Mouse (Mus musculus): ENCODE results near the gene Cyyr1.
"Not testable (repeated sequence)": the region's sequence is repeated elsewhere in the genome, so short reads cannot be mapped to it uniquely, and the experiment has no call there.

Cyyr1 gene

DNA sequence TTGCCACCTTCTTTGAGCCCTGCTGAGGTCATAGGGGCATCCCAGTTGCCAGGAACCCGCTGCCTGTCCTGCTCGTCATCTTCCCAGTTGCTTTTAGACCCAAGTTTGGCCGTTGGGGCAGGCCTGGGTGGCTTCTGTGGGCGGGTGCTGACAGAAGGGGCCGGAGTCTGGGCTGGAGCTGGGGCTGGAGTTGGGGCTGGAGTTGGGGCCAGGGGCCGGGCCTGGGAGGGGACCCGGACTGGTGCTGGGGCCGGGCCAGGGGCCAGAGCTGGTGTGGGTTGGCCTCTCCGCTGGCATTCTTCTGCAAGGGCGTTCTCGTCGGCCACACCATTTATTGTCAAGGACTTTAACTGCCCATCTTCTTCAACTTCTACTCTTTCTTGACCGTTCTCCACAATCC, at the start of gene Cyyr1:
TSS of gene Cyyr1 (minus strand) at position 101 of the 400 bp plus-strand sequence.
- not testable (repeated sequence) for DNase-seq (ENCODE audit: low read depth, low spot score)

GRCm38 (mm10) chr16:85588844-85589243, 35.6 kb upstream of the Cyyr1 start:
- no peak for DNase-seq (ENCODE audit: low read depth, low spot score)

- DNase-seq (ENCODE audit: low read depth, low spot score): no peak
Measured at GRCm38 (mm10) chr16:85587573-85588226, 34.5 kb upstream of the Cyyr1 start.

GRCm38 (mm10) chr16:85566474-85566873, 13.3 kb upstream of the Cyyr1 start:
- no peak for DNase-seq (ENCODE audit: low read depth, low spot score)

- no peak for DNase-seq (ENCODE audit: low read depth, low spot score)
Measured at GRCm38 (mm10) chr16:85553838-85554237, 641 bp upstream of the Cyyr1 start.

- DNase-seq (ENCODE audit: low read depth, low spot score): not testable (repeated sequence)
Measured at GRCm38 (mm10) chr16:85551976-85552375, 1.2 kb downstream of the Cyyr1 start.

DNA sequence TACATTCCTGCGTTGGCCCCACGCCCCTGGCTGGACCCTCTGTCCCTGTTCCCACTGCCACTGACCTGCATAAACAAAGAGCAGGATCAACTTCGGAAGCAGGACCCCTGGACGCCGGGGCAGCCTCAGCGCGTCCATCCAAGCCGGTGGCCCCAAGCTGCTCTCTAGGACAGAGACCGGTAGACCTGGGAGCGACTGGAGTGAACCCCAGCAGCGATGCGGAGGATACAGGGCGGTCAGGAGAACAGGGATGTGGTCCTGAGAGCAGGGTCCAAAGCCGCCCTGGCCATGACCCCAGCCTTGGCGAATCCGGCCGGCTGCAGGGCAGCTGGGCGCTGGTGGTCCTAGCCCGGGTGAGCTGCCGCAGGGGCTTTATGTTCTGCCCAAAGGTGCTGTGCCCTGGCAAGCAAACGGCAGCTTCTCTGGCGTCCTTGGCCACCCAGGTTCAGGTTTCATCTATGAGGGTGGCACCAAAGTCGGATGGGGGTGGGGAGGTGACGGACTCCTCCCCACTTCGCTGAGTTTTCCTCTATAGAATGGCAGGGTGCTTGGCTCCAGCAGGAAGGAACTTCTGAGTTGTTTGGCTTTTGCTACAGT, 3.1 kb downstream of the Cyyr1 start:
- no peak for DNase-seq (ENCODE audit: low read depth, low spot score)

GRCm38 (mm10) chr16:85546519-85546918, 6.7 kb downstream of the Cyyr1 start:
- no peak for DNase-seq (ENCODE audit: low read depth, low spot score)

DNA sequence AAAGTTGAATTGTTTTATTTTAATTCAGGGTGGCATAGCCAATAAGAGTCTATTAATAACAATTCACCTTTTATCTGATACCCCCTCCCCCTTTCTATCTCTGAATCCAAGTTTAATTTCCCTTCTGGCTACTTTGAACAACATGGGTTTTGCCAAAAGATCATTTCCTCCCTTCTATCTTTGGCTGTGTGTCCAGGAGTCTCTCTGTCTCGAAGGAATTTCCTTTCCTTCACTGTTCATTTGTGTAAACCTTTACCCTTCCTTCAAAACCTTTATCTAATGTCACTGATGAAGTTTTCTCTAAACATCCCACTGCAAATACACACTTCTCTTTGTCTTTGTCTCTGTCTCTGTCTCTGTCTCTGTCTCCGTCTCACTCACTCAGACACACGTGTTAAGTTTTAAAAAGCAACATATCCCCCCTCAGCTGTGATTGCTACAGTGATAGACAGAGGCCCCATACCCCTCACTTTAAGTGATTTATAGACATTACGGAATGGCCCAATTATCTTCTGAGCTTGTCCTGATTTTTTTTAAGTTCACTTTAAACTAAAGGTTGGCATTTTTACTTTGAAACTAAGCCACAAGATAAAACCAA, 11.4 kb downstream of the Cyyr1 start:
- no peak for DNase-seq (ENCODE audit: low read depth, low spot score)

GRCm38 (mm10) chr16:85541023-85541422, 12.2 kb downstream of the Cyyr1 start:
- no peak for DNase-seq (ENCODE audit: low read depth, low spot score)

DNA sequence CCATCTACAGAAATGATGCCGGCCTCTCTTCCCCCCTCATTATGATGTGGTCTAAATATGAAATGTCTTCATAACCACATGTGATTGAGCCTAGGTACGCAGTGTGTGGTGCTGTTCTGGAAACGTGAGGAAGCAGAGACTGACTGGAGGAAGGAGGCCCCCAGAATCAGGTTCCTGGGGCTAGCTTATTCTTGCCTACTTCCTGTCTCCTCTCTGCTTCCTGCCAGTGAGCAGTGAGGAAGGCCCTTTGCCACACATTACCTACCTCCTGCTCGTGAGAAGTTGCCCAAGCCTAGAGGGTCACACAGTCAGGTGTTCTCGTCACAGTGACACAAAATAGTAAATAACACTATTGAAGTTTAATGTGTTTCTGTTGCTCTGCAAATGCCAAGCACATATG, 14.8 kb downstream of the Cyyr1 start:
- DNase-seq (ENCODE audit: low read depth, low spot score): no peak

- no peak for DNase-seq (ENCODE audit: low read depth, low spot score)
Measured at GRCm38 (mm10) chr16:85536075-85536474, 17.1 kb downstream of the Cyyr1 start.

- DNase-seq (ENCODE audit: low read depth, low spot score): no peak
Measured at GRCm38 (mm10) chr16:85527743-85528620, 25.2 kb downstream of the Cyyr1 start.

DNA sequence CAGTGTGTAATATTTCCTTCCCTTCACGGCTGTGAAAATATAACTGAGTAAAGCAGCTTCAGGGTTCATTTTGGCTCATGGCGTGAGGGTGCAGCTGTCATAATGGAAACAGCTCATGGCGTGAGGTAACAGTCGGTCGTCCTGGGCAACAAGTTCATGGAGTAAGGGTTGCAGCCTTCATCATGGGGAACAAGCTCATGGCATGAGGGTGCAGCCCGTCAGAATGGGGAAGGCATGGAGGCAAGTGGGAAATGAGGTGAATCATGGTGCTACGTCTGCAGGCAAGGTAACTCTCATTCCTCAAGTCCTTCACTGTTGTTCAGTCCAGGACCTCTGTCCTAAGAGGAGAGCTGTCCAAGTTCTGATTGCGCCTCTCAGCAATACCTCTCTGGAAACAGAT, 28.6 kb downstream of the Cyyr1 start:
- DNase-seq (ENCODE audit: low read depth, low spot score): no peak

- no peak for DNase-seq (ENCODE audit: low read depth, low spot score)
Measured at GRCm38 (mm10) chr16:85507264-85507663, 45.9 kb downstream of the Cyyr1 start.

- no peak for DNase-seq (ENCODE audit: low read depth, low spot score)
Measured at GRCm38 (mm10) chr16:85505108-85505507, 48.1 kb downstream of the Cyyr1 start.

DNA sequence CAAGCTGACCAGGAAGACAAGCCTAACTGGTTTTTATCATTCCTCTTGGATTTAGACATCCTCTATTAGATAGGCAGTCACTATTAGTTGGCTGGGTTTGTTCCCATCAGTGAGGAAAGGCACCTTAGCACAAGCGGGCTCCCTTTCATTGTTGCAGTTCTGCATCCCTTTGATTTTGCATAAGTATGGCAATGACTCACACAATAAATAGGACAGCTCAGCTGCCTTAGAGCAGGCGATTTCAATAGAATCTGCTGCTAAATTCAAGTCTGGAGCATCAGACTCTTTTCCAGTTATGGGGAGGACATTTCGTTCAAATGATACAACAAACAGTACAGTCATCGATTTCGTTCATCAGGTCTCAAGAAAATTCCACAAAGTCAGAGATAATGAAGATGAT, 49.8 kb downstream of the Cyyr1 start:
- no peak for DNase-seq (ENCODE audit: low read depth, low spot score)

GRCm38 (mm10) chr16:85495837-85496236, 57.4 kb downstream of the Cyyr1 start:
- DNase-seq (ENCODE audit: low read depth, low spot score): no peak

DNA sequence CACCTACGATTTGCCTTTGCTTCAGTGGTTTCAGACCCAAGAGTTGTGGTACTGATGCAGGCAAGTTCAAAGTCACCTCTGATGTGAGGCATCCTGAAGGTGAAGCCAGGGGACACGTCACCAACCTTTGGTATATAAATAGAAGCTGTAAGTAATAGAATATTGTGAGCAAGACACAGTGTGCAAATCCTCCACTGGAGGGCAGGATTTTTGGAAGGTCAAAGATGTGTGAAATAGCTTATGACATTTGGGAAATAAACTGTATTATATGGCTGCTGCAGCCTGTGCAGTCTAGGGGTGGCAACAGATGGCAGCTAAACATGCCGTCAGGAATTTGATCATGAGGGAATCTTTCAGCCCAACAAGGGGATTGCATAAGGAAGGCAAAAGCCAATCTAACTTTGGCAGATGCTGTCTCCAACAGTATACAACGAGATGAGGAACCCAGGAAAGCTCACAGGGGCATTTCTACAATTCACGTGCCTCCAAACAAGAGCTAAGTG, 65.0 kb downstream of the Cyyr1 start:
- no peak for DNase-seq (ENCODE audit: low read depth, low spot score)

GRCm38 (mm10) chr16:85487266-85487665, 65.9 kb downstream of the Cyyr1 start:
- no peak for DNase-seq (ENCODE audit: low read depth, low spot score)

- no peak for DNase-seq (ENCODE audit: low read depth, low spot score)
Measured at GRCm38 (mm10) chr16:85484557-85484956, 68.6 kb downstream of the Cyyr1 start.

DNA sequence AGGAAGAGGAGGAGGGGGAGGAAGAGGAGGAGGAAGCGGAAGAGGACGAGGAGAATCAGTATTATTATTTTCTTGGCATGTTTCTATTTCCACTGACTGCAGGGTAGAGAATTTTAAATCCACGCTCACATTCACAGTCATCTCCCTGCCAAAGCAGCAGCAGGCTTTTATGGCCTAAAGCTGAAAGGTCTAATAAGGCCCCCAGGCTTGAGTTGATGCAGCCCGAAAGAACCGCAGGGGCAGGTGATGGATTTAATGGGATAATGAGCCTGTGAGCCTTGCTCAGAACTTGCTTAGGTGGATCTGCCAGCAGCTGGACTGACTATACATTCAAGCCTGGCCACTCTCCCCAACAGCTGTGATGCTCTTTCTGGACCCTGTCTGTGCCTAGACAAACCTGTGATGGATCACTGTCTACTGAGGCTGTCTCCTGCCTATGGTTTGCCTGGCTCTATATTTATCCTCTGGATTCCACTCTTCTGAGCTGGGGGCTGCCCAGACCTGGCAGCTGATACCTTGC, 78.6 kb downstream of the Cyyr1 start:
- no peak for DNase-seq (ENCODE audit: low read depth, low spot score)

Measured in retina, adult 2 months (tissue).